7 mouse cellular contexts compared by ENCODE assay signal in the genomic region with DNA sequence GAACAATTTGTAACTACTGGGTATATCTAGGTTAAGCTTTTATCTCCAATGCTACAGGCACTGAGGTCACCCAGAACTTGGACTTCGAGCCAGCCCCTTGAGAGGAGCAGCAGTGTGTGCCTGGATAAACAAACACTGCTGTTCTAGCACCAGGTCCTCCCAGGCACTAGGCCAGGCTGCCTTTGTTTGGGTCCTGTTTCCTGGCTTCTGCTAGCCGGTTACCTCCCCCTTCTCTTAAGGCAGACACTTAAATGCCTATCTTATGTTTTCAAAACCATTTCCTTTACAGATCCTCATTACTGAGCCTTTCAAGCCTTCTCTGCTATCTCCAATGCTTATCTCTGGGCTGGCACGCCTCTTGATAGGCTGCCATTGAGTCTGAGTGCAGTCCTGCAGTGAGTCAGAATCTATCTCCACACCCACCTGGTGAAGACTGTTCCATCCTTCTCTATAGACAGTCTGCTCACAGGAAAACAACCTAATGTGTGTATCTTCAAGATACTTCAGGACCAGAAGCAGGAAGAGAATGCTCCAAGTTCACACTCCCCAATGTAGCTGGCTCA. TPM values are rescaled to one million over a fixed set of nuclear protein-coding genes. Genes with fewer than 3 reads are reported as not detected.
DNase-seq lines count a peak whose midpoint lies in the region; ATAC-seq and TF ChIP-seq lines count a peak whose summit lies in the region.

No protein-coding gene starts in this region.

- no peak overlapping the region for H3K9ac ChIP-seq in neural tube, embryonic 15.5 days (replicated peaks)
- H3K9ac ChIP-seq in forebrain, embryonic 12.5 days = no peak overlapping the region
- H3K9ac ChIP-seq in intestine, embryonic 14.5 days (ENCODE audit: low read length) = no peak overlapping the region
- H3K9ac ChIP-seq in liver, embryonic 12.5 days = peak overlapping the region; percentile 64

- H3K27me3 ChIP-seq in neural tube, embryonic 15.5 days (replicated peaks) = no peaks in the 10 kb centered on the region
- H3K27me3 ChIP-seq in forebrain, embryonic 12.5 days = no peaks in the 10 kb centered on the region
- H3K27me3 ChIP-seq in intestine, embryonic 14.5 days (replicated peaks; ENCODE audit: control insufficient read depth, insufficient read depth, low read length) = no peaks in the 10 kb centered on the region
- H3K27me3 ChIP-seq in liver, embryonic 12.5 days (replicated peaks) = no peaks in the 10 kb centered on the region

- TF ChIP-seq POLR2A in bone marrow, adult 2 months (IDR thresholded peaks at IDR 0.05; ENCODE audit: borderline replicate concordance, control insufficient read depth, low read depth, low read length) = no peak

- ATAC-seq in neural tube, embryonic 15.5 days (ENCODE audit: low FRiP score) = no peak
- ATAC-seq in forebrain, embryonic 12.5 days (ENCODE audit: low FRiP score) = no peak
- ATAC-seq in intestine, embryonic 14.5 days (replicated peaks; ENCODE audit: low FRiP score, low TSS enrichment, low read depth) = peak; percentile 85
- ATAC-seq in liver, embryonic 12.5 days = peak; percentile 80

- no peak for TF ChIP-seq CTCF in bone marrow, adult 2 months (IDR thresholded peaks at IDR 0.05; ENCODE audit: control insufficient read depth, insufficient read depth, low read length)

- no peaks in the 10 kb centered on the region for H3K36me3 ChIP-seq in neural tube, embryonic 15.5 days
- H3K36me3 ChIP-seq in forebrain, embryonic 12.5 days (replicated peaks) = no peaks in the 10 kb centered on the region
- H3K36me3 ChIP-seq in intestine, embryonic 14.5 days (ENCODE audit: control insufficient read depth, insufficient read depth, low read length) = no peaks in the 10 kb centered on the region
- peaks cover 17% of the 10 kb centered on the region for H3K36me3 ChIP-seq in liver, embryonic 12.5 days

- H3K4me3 ChIP-seq in neural tube, embryonic 15.5 days (replicated peaks) = no peak overlapping the region
- H3K4me3 ChIP-seq in bone marrow, adult 2 months (replicated peaks; ENCODE audit: control insufficient read depth, low read depth, low read length) = no peak overlapping the region
- no peak overlapping the region for H3K4me3 ChIP-seq in forebrain, embryonic 12.5 days (replicated peaks)
- H3K4me3 ChIP-seq in intestine, embryonic 14.5 days (ENCODE audit: low read depth, low read length) = no peak overlapping the region
- H3K4me3 ChIP-seq in liver, embryonic 12.5 days = peak overlapping the region; percentile 33

- DNase-seq in neural tube, embryonic 10.5 days (ENCODE audit: extremely low spot score, low spot score) = no peak
- peak; percentile 63 for DNase-seq in intestine, embryonic 14.5 days (ENCODE audit: low spot score)
- DNase-seq in ovary, postnatal 36 days (ENCODE audit: low spot score) = peak; percentile 63

- H3K4me1 ChIP-seq in neural tube, embryonic 15.5 days = peaks cover 43% of the 10 kb centered on the region
- peaks cover 20% of the 10 kb centered on the region for H3K4me1 ChIP-seq in bone marrow, adult 2 months (ENCODE audit: control insufficient read depth, insufficient read depth, low read length)
- H3K4me1 ChIP-seq in forebrain, embryonic 12.5 days = peaks cover 36% of the 10 kb centered on the region
- peaks cover 44% of the 10 kb centered on the region for H3K4me1 ChIP-seq in intestine, embryonic 14.5 days (replicated peaks; ENCODE audit: control insufficient read depth, insufficient read depth, low read length)
- H3K4me1 ChIP-seq in liver, embryonic 12.5 days = peaks cover 99% of the 10 kb centered on the region

- peak overlapping the region; percentile 58; the same call in 1 of the 2 replicates for H3K27ac ChIP-seq in neural tube, embryonic 15.5 days (replicated peaks)
- H3K27ac ChIP-seq in bone marrow, adult 2 months (ENCODE audit: control insufficient read depth, insufficient read depth, low read depth, low read length, poor library complexity) = peak overlapping the region; percentile 79
- H3K27ac ChIP-seq in forebrain, embryonic 12.5 days = 0 out of 2 replicates have a peak overlapping the region, but pooled peaks have one; percentile 8
- peak overlapping the region; percentile 72 for H3K27ac ChIP-seq in intestine, embryonic 14.5 days (ENCODE audit: low read depth)
- peak overlapping the region; percentile 100 for H3K27ac ChIP-seq in liver, embryonic 12.5 days

- WGBS in neural tube, embryonic 15.5 days = 54% methylated on average over 3 of the region's 3 CpGs
- WGBS in bone marrow, adult 2 months = 30% methylated on average over 3 of the region's 3 CpGs
- WGBS in forebrain, embryonic 12.5 days = 72% methylated on average over 3 of the region's 3 CpGs
- 5% methylated on average over 3 of the region's 3 CpGs for WGBS in intestine, embryonic 14.5 days
- WGBS in liver, embryonic 12.5 days (ENCODE audit: insufficient replicate concordance) = 4% methylated on average over 3 of the region's 3 CpGs

- H3K9me3 ChIP-seq in neural tube, embryonic 15.5 days (replicated peaks) = no peaks in the 10 kb centered on the region
- H3K9me3 ChIP-seq in forebrain, embryonic 12.5 days = no peaks in the 10 kb centered on the region
- H3K9me3 ChIP-seq in intestine, embryonic 14.5 days (ENCODE audit: control insufficient read depth, low read length) = no peaks in the 10 kb centered on the region
- H3K9me3 ChIP-seq in liver, embryonic 12.5 days (replicated peaks) = no peaks in the 10 kb centered on the region

- no peak overlapping the region for H3K4me2 ChIP-seq in neural tube, embryonic 15.5 days
- no peak overlapping the region for H3K4me2 ChIP-seq in forebrain, embryonic 12.5 days
- no peak overlapping the region; the same call in 1 of the 2 replicates for H3K4me2 ChIP-seq in intestine, embryonic 14.5 days (ENCODE audit: low read length)
- H3K4me2 ChIP-seq in liver, embryonic 12.5 days = peak overlapping the region; percentile 69

RNA-seq across cellular contexts. Expression of gene Tmem131, which starts 23.2 kb away (rescaled TPM):
- 11.2 and 12.8 TPM in 2 replicates for polyA plus RNA-seq in neural tube, embryonic 15.5 days (2015; fragmentation: Nextera tagmentation; extraction: Ambion mirVana)
- polyA plus RNA-seq in bone marrow, adult 2 months (2011; ENCODE audit: insufficient read depth, insufficient read length, low replicate concordance, missing spikeins) = 14.3 and 46.6 TPM in 2 replicates
- 19.6 and 20.4 TPM in 2 replicates for polyA plus RNA-seq in forebrain, embryonic 12.5 days (2016; fragmentation: Nextera tagmentation; extraction: Ambion mirVana)
- 28.2 and 28.6 TPM in 2 replicates for polyA plus RNA-seq in intestine, embryonic 14.5 days (2014; fragmentation: Nextera tagmentation; extraction: Ambion mirVana)
- polyA plus RNA-seq in liver, embryonic 12.5 days (2016; fragmentation: Nextera tagmentation; extraction: Ambion mirVana) = 14.9 and 15.4 TPM in 2 replicates

Comparison
In these comparisons a context has a peak if more than half of its experiments do, and no peak if none do; other contexts are left out.
1. ATAC-seq: peak in intestine, embryonic 14.5 days (single experiment) and liver, embryonic 12.5 days (single experiment); none in neural tube, embryonic 15.5 days (single experiment) and forebrain, embryonic 12.5 days (single experiment).
2. H3K27ac ChIP-seq: peak in every context shown above with its lines; median percentile 100 in liver, embryonic 12.5 days; 79 in bone marrow, adult 2 months; 72 in intestine, embryonic 14.5 days; 58 in neural tube, embryonic 15.5 days; 8 in forebrain, embryonic 12.5 days.